Mouse (Mus musculus): Measurements from ENCODE around the gene Ccdc6.
"Not testable (repeated sequence)": the region's sequence is repeated elsewhere in the genome, so short reads cannot be mapped to it uniquely, and the experiment has no call there.

Gene Ccdc6

GRCm38 (mm10) chr10:70173314-70173713, 76.4 kb downstream of the Ccdc6 start:
- peak; percentile 92 for DNase-seq

GRCm38 (mm10) chr10:70174494-70175190, 77.7 kb downstream of the Ccdc6 start:
- no peak for DNase-seq

- DNase-seq, result peak; percentile 43
Measured at GRCm38 (mm10) chr10:70180727-70181126, 83.8 kb downstream of the Ccdc6 start.

- DNase-seq, result no peak
Measured at GRCm38 (mm10) chr10:70181279-70181972, 84.5 kb downstream of the Ccdc6 start.

- no peak for DNase-seq
Measured at GRCm38 (mm10) chr10:70183210-70184080, 86.5 kb downstream of the Ccdc6 start.

- DNase-seq, result peak; percentile 69
Measured at GRCm38 (mm10) chr10:70186136-70186535, 89.2 kb downstream of the Ccdc6 start.

GRCm38 (mm10) chr10:70186586-70186985, 89.7 kb downstream of the Ccdc6 start:
- DNase-seq, result no peak

GRCm38 (mm10) chr10:70189864-70190263, 92.9 kb downstream of the Ccdc6 start:
- DNase-seq, result peak; percentile 41

- DNase-seq, result no peak
Measured at GRCm38 (mm10) chr10:70194283-70194682, 97.4 kb downstream of the Ccdc6 start.

GRCm38 (mm10) chr10:70195279-70195678, 98.4 kb downstream of the Ccdc6 start:
- DNase-seq, result no peak

GRCm38 (mm10) chr10:70195786-70196185, 98.9 kb downstream of the Ccdc6 start:
- DNase-seq, result no peak

- DNase-seq, result no peak
Measured at GRCm38 (mm10) chr10:70196666-70197065, 99.7 kb downstream of the Ccdc6 start.

- no peak for DNase-seq
Measured at GRCm38 (mm10) chr10:70197601-70198000, 100.7 kb downstream of the Ccdc6 start.

- DNase-seq, result no peak
Measured at GRCm38 (mm10) chr10:70198012-70198411, 101.1 kb downstream of the Ccdc6 start.

- no peak for DNase-seq
Measured at GRCm38 (mm10) chr10:70198951-70199463, 102.1 kb downstream of the Ccdc6 start.

- DNase-seq, result no peak
Measured at GRCm38 (mm10) chr10:70199466-70200210, 102.7 kb downstream of the Ccdc6 start.

- DNase-seq, result no peak
Measured at GRCm38 (mm10) chr10:70200889-70201500, 104.1 kb downstream of the Ccdc6 start.

GRCm38 (mm10) chr10:70204505-70205399, 107.8 kb downstream of the Ccdc6 start, which contains the start of gene Mrln:
TSS of gene Mrln (plus strand) at chr10:70204664.
- DNase-seq, result no peak

- DNase-seq, result no peak
Measured at GRCm38 (mm10) chr10:70211281-70211680, 114.4 kb downstream of the Ccdc6 start.

- DNase-seq, result no peak
Measured at GRCm38 (mm10) chr10:70220971-70221370, 124.0 kb downstream of the Ccdc6 start.

- DNase-seq, result not testable (repeated sequence)
Measured at GRCm38 (mm10) chr10:70222231-70222630, 125.3 kb downstream of the Ccdc6 start.
